Comparison of ENCODE assay signal across 16 mouse cellular contexts in genomic region chr4:41353265-41353664, GRCm38 (mm10). TPM values are rescaled to one million over a fixed set of nuclear protein-coding genes. Genes with fewer than 3 reads are reported as not detected.
DNase-seq lines count a peak whose midpoint lies in the region; ATAC-seq and TF ChIP-seq lines count a peak whose summit lies in the region.
"Had no signal": no experiment of that assay in that cellular context is flagged by ENCODE, and none has a peak within 500 bp of the region (broad histone marks: within the 10 kb centered on the region; RNA-seq: fewer than 3 reads in every experiment).

No protein-coding gene starts in this region.

- peaks cover 9 to 14% of the 10 kb centered on the region in 2 experiments for H3K4me1 ChIP-seq in liver, embryonic 14.5 days (replicated peaks; ENCODE audit: control insufficient read depth in 2 of 2, insufficient read depth in 2 of 2, low read length in 1 of 2)
- peaks cover 5% of the 10 kb centered on the region; the same call in 1 of the 2 replicates for H3K4me1 ChIP-seq in heart, embryonic 11.5 days (ENCODE audit: control insufficient read depth, insufficient read depth, low read length)

- DNase-seq in 3134 (ENCODE audit: extremely low read depth, insufficient read length, low spot score) = peak; percentile 48
- peak; percentile 66 for DNase-seq in 416B (ENCODE audit: low read depth)
- DNase-seq in ZHBTc4 (ENCODE audit: low read depth, low spot score) = peak; percentile 37
- DNase-seq in liver, embryonic 14.5 days (ENCODE audit: low read depth in 3 of 3, low spot score in 3 of 3) = no peak
- DNase-seq in thymus, adult 18-20 months = no peak
- DNase-seq in layer of hippocampus, adult 8-10 months (ENCODE audit: low spot score in 2 of 2) = no peak
- DNase-seq: cerebellum, adult 9-10 months; kidney, adult 18-20 months; spleen, adult 18-20 months had no signal

- no peak overlapping the region for H3K9ac ChIP-seq in liver, embryonic 14.5 days (replicated peaks)
- no peak overlapping the region for H3K9ac ChIP-seq in heart, embryonic 11.5 days (ENCODE audit: low read depth, low read length)
- H3K9ac ChIP-seq: forebrain, embryonic 12.5 days had no signal

- H3K9me3 ChIP-seq in liver, embryonic 14.5 days (ENCODE audit: control insufficient read depth, low read length) = no peaks in the 10 kb centered on the region
- no peaks in the 10 kb centered on the region for H3K9me3 ChIP-seq in heart, embryonic 11.5 days (replicated peaks; ENCODE audit: control insufficient read depth, low read length)
- H3K9me3 ChIP-seq: forebrain, embryonic 12.5 days; heart, embryonic 10.5 days had no signal

- H3K27me3 ChIP-seq in liver, embryonic 14.5 days (ENCODE audit: control insufficient read depth, insufficient read depth, low read length) = no peaks in the 10 kb centered on the region
- no peaks in the 10 kb centered on the region for H3K27me3 ChIP-seq in heart, embryonic 11.5 days (ENCODE audit: control insufficient read depth, insufficient read depth, low read length)
- H3K27me3 ChIP-seq: forebrain, embryonic 12.5 days had no signal

- no peak for TF ChIP-seq EP300 in liver, embryonic 14.5 days (IDR thresholded peaks at IDR 0.05; ENCODE audit: low read depth)

- WGBS in liver, embryonic 14.5 days (ENCODE audit: insufficient replicate concordance) = 83% methylated on average over 1 of the region's 1 CpGs
- WGBS in heart, embryonic 11.5 days (ENCODE audit: insufficient replicate concordance) = 93% methylated on average over 1 of the region's 1 CpGs

- H3K4me2 ChIP-seq in liver, embryonic 14.5 days (ENCODE audit: low read depth) = no peak overlapping the region; the same call in 1 of the 2 replicates
- no peak overlapping the region for H3K4me2 ChIP-seq in heart, embryonic 11.5 days
- H3K4me2 ChIP-seq: forebrain, embryonic 12.5 days had no signal

- peak; percentile 44 for ATAC-seq in liver, embryonic 14.5 days (ENCODE audit: insufficient read depth)
- ATAC-seq in heart, embryonic 11.5 days (replicated peaks; ENCODE audit: insufficient number of reproducible peaks, low FRiP score, low TSS enrichment) = no peak
- ATAC-seq in erythroid progenitor cell, adult 5-6 weeks (replicated peaks; ENCODE audit: low FRiP score, poor library complexity, severe bottlenecking) = no peak

- H3K27ac ChIP-seq in liver, embryonic 14.5 days = peak overlapping the region; percentile 1
- no peak overlapping the region for H3K27ac ChIP-seq in heart, embryonic 11.5 days (ENCODE audit: low read depth, low read length)
- H3K27ac ChIP-seq: forebrain, embryonic 12.5 days; heart, embryonic 10.5 days; hindbrain, embryonic 10.5 days; left cerebral cortex, adult 2 months; midbrain, embryonic 10.5 days had no signal

- no peak overlapping the region for H3K4me3 ChIP-seq in liver, embryonic 14.5 days (ENCODE audit: insufficient read depth in 1 of 2, low read depth in 2 of 2, low read length in 2 of 2)
- H3K4me3 ChIP-seq in heart, embryonic 11.5 days (ENCODE audit: low read depth, low read length) = no peak overlapping the region
- H3K4me3 ChIP-seq: forebrain, embryonic 12.5 days; heart, embryonic 10.5 days; hindbrain, embryonic 10.5 days; left cerebral cortex, adult 2 months; midbrain, embryonic 10.5 days had no signal

- no peaks in the 10 kb centered on the region for H3K36me3 ChIP-seq in liver, embryonic 14.5 days (replicated peaks; ENCODE audit: control insufficient read depth, insufficient read depth, low read depth)
- H3K36me3 ChIP-seq in heart, embryonic 11.5 days (ENCODE audit: control insufficient read depth, insufficient read depth, low read length) = peaks cover 6% of the 10 kb centered on the region; the same call in 1 of the 2 replicates

- peak; percentile 33; the same call in 1 of the 2 replicates for TF ChIP-seq CTCF in liver, embryonic 14.5 days (IDR thresholded peaks at IDR 0.05; ENCODE audit: low read depth)

RNA-seq across cellular contexts. Expression of gene Ubap1, which starts 4.5 kb away (rescaled TPM):
- 12.4 and 16.9 TPM in 2 replicates for polyA plus RNA-seq in liver, embryonic 14.5 days (2012; rRNA removed)
- polyA plus RNA-seq in liver, embryonic 14.5 days (2014; fragmentation: Nextera tagmentation; extraction: Ambion mirVana) = 21.4 and 24.4 TPM in 2 replicates
- 10 to 100 TPM; 42.1 to 48.0 (median 44.9) TPM for total RNA-seq in layer of hippocampus, adult 8-10 months (2022)
- polyA plus RNA-seq in heart, embryonic 11.5 days (2014; fragmentation: Nextera tagmentation; extraction: Ambion mirVana) = 52.3 and 52.6 TPM in 2 replicates
- 28.5 and 33.1 TPM in 2 replicates for total RNA-seq in erythroid progenitor cell, adult 5-6 weeks (2015; ENCODE audit: low replicate concordance)
- 126 and 198 TPM in 2 replicates for total RNA-seq in erythroid progenitor cell, adult 5-6 weeks (2017; ENCODE audit: low replicate concordance)

RNA-seq across cellular contexts. Expression of gene Dcaf12, which starts 38.6 kb away (rescaled TPM):
- polyA plus RNA-seq in liver, embryonic 14.5 days (2012; rRNA removed) = 26.2 and 30.8 TPM in 2 replicates
- 47.3 and 52.4 TPM in 2 replicates for polyA plus RNA-seq in liver, embryonic 14.5 days (2014; fragmentation: Nextera tagmentation; extraction: Ambion mirVana)
- total RNA-seq in layer of hippocampus, adult 8-10 months (2022) = 10 to 100 TPM; 35.5 to 42.6 (median 39.6) TPM
- polyA plus RNA-seq in heart, embryonic 11.5 days (2014; fragmentation: Nextera tagmentation; extraction: Ambion mirVana) = 30.6 and 39.8 TPM in 2 replicates
- 58.4 and 77.1 TPM in 2 replicates for total RNA-seq in erythroid progenitor cell, adult 5-6 weeks (2015; ENCODE audit: low replicate concordance)
- 66.0 and 84.6 TPM in 2 replicates for total RNA-seq in erythroid progenitor cell, adult 5-6 weeks (2017; ENCODE audit: low replicate concordance)

Comparison
In these comparisons a context has a peak if more than half of its experiments do, and no peak if none do; other contexts are left out.
1. DNase-seq: peak in 3134 (single experiment), 416B (single experiment) and ZHBTc4 (single experiment); none in liver, embryonic 14.5 days (0 of 3), thymus, adult 18-20 months (0 of 2) and layer of hippocampus, adult 8-10 months (0 of 2).